Mouse (Mus musculus): ENCODE results near the gene Gcsam.

The Gcsam gene

GRCm38 (mm10) chr16:45610267-45610666 is at the start of gene Gcsam:
Gene Gcsam, plus strand, starts transcription at chr16:45610380.
- no peak for DNase-seq (ENCODE audit: low spot score in 2 of 2)

GRCm38 (mm10) chr16:45561747-45562146 is 48.4 kb upstream of the Gcsam start:
- DNase-seq (ENCODE audit: low spot score in 2 of 2): no peak

GRCm38 (mm10) chr16:45572307-45572706 is 37.9 kb upstream of the Gcsam start:
- no peak for DNase-seq (ENCODE audit: low spot score in 2 of 2)

GRCm38 (mm10) chr16:45579883-45580282 is 30.3 kb upstream of the Gcsam start:
- DNase-seq (ENCODE audit: low spot score in 2 of 2): no peak

GRCm38 (mm10) chr16:45582512-45582911 is 27.7 kb upstream of the Gcsam start:
- DNase-seq (ENCODE audit: low spot score in 2 of 2): peak in 1 of 2 experiments; percentile 12

- no peak for DNase-seq (ENCODE audit: low spot score in 2 of 2)
Measured at GRCm38 (mm10) chr16:45593656-45594055, 16.5 kb upstream of the Gcsam start.

- no peak for DNase-seq (ENCODE audit: low spot score in 2 of 2)
Measured at GRCm38 (mm10) chr16:45595494-45595893, 14.7 kb upstream of the Gcsam start.

- peak; percentile 14 to 16 for DNase-seq (ENCODE audit: low spot score in 2 of 2)
Measured at GRCm38 (mm10) chr16:45608481-45608954, 1.7 kb upstream of the Gcsam start.

- peak; percentile 18 to 26 for DNase-seq (ENCODE audit: low spot score in 2 of 2)
Measured at GRCm38 (mm10) chr16:45609300-45609699, 880 bp upstream of the Gcsam start.

GRCm38 (mm10) chr16:45613247-45613646 is 3.1 kb downstream of the Gcsam start:
- no peak for DNase-seq (ENCODE audit: low spot score in 2 of 2)

GRCm38 (mm10) chr16:45615944-45616343 is 5.8 kb downstream of the Gcsam start:
- DNase-seq (ENCODE audit: low spot score in 2 of 2): no peak

- no peak for DNase-seq (ENCODE audit: low spot score in 2 of 2)
Measured at GRCm38 (mm10) chr16:45619751-45620375, 9.7 kb downstream of the Gcsam start.

- no peak for DNase-seq (ENCODE audit: low spot score in 2 of 2)
Measured at GRCm38 (mm10) chr16:45623230-45623629, 13.1 kb downstream of the Gcsam start.

GRCm38 (mm10) chr16:45624791-45625190 is 14.6 kb downstream of the Gcsam start:
- no peak for DNase-seq (ENCODE audit: low spot score in 2 of 2)

- DNase-seq (ENCODE audit: low spot score in 2 of 2): no peak
Measured at GRCm38 (mm10) chr16:45625342-45625741, 15.2 kb downstream of the Gcsam start.

GRCm38 (mm10) chr16:45629497-45630105 is 19.4 kb downstream of the Gcsam start:
- no peak for DNase-seq (ENCODE audit: low spot score in 2 of 2)

GRCm38 (mm10) chr16:45630347-45630960 is 20.3 kb downstream of the Gcsam start:
- DNase-seq (ENCODE audit: low spot score in 2 of 2): peak; percentile 74 to 76

GRCm38 (mm10) chr16:45632420-45632819 is 22.2 kb downstream of the Gcsam start:
- no peak for DNase-seq (ENCODE audit: low spot score in 2 of 2)

- DNase-seq (ENCODE audit: low spot score in 2 of 2): no peak
Measured at GRCm38 (mm10) chr16:45635826-45636225, 25.6 kb downstream of the Gcsam start.

GRCm38 (mm10) chr16:45640070-45640762 is 30.0 kb downstream of the Gcsam start:
- DNase-seq (ENCODE audit: low spot score in 2 of 2): no peak

GRCm38 (mm10) chr16:45641301-45641700 is 31.1 kb downstream of the Gcsam start:
- DNase-seq (ENCODE audit: low spot score in 2 of 2): no peak

GRCm38 (mm10) chr16:45643944-45644343 is 33.8 kb downstream of the Gcsam start:
- no peak for DNase-seq (ENCODE audit: low spot score in 2 of 2)
